Mouse (Mus musculus): Measurements from ENCODE around the gene U2af1l4.

- no peak for TF ChIP-seq POLR2A (IDR thresholded peaks at IDR 0.05; ENCODE audit: borderline replicate concordance, low read depth, low read length)
- TF ChIP-seq CTCF (IDR thresholded peaks at IDR 0.05; ENCODE audit: low read depth, low read length) = no peak
Measured at GRCm38 (mm10) chr7:30579950-30580349, 16.8 kb downstream of the U2af1l4 start.

Measured in bone marrow macrophage, adult 2 months (primary cell).